In genomic region chr5:24792961-24793360, GRCm38 (mm10) we compare ENCODE assay signal across 18 mouse cellular contexts. TPM values are rescaled to one million over a fixed set of nuclear protein-coding genes. Genes with fewer than 3 reads are reported as not detected.
"Had no signal": no experiment of that assay in that cellular context is flagged by ENCODE, and none has a peak within 500 bp of the region (broad histone marks: within the 10 kb centered on the region; RNA-seq: fewer than 3 reads in every experiment).

No protein-coding gene starts in this region.

- ATAC-seq: intestine, embryonic 16.5 days; liver, postnatal 0 days; lung, postnatal 0 days; midbrain, embryonic 15.5 days had no signal

- DNase-seq: kidney, adult 18-20 months; kidney, adult 9 months; kidney, postnatal 14 days; kidney, postnatal 4 days; layer of hippocampus, adult 9-11 months; left cerebral cortex, postnatal 4 days; liver, postnatal 0 days; lung, embryonic 14.5 days; retina, postnatal 1 day; right cerebral cortex, postnatal 14 days; right cerebral cortex, postnatal 4 days; thymus, postnatal 25 days had no signal

RNA-seq across cellular contexts. Expression of gene Crygn, which starts 35.2 kb away (rescaled TPM):
- total RNA-seq: layer of hippocampus, adult 2 months; left cerebral cortex, postnatal 14 days; neutrophil, adult 5-6 weeks had no signal
